Mouse (Mus musculus): Measurements from ENCODE around the gene Sf1.

The Sf1 gene

DNA sequence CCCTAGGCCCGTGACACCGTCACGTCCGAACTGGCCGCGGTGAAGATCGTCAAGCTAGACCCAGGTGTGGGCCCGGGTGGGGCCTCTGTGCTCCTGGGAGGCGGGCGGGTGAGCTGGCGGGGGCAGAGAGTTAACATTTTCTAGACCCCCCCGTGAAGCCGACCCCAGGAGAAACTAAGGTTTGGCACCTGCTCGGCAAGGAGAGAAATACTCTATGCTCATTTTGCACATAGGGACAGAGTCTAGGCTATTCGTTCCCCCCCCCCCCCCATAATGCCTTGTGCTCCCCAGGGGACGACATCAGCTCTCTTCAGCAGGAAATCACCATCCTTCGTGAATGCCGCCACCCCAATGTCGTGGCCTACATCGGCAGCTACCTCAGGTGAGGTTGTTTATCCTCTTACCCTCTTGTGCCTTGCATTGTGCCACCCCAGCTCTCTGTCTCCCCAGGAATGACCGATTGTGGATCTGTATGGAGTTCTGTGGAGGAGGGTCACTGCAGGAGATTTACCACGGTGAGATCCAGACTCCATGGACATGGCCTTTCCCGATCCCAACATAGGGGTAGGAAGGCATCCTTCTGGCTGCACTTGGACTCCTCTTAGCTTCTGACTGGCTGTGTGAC lies 21.9 kb upstream of the Sf1 start:
- no peak for DNase-seq (ENCODE audit: low spot score in 2 of 2)

GRCm38 (mm10) chr19:6342276-6342933 lies 21.1 kb upstream of the Sf1 start:
- DNase-seq (ENCODE audit: low spot score in 2 of 2), result no peak

DNA sequence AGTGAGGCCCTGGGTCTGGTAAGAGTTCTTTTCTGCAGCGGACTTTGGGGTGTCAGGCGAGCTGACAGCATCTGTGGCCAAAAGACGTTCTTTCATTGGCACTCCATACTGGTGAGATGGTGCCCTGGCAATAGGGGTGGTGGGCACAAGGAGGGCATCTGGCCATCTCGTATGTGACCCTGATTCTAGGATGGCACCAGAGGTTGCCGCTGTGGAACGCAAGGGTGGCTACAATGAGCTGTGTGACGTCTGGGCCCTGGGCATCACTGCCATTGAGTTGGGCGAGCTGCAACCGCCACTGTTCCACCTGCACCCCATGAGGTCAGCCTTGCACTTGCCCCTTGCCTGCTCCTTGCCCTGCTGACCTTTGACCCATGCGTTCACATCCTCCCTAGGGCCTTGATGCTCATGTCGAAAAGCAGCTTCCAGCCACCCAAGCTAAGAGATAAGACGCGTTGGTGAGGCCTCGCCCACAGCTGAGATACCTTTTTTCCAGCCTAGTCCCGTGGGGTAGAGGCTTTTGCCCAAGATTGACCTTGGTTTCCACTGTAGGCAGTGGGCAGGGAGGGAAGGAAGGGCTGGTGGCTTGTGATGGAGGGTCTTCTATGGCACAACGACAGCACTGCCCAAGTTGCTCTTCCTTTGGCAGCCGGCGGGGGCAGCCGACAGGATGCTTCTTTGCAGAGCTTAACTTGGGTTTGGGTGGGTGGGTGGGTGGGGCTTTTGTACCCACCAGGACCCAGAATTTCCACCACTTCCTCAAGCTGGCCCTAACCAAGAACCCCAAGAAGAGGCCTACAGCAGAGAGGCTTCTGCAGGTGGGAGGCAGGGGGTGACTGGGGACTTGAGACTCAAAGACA lies 20.2 kb upstream of the Sf1 start:
- no peak for DNase-seq (ENCODE audit: low spot score in 2 of 2)

GRCm38 (mm10) chr19:6343996-6344395 lies 19.5 kb upstream of the Sf1 start:
- DNase-seq (ENCODE audit: low spot score in 2 of 2), result no peak

DNA sequence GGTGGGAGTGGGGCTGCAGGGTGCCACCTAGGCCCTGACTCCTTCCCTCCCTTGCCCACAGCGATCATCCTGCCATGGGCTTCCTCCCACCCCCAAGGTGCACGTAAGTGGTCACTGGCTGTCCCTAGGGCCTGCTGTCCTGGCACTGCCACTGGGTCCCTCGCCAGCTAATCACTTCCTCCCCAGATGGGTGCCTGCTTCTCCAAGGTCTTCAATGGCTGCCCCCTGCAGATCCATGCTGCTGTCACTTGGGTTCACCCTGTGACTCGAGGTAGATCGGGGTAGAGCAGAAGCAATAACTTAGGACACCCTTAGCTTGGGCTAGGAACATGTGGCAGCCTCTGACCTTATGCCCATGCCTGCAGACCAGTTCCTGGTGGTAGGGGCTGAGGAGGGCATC lies 17.5 kb upstream of the Sf1 start:
- no peak for DNase-seq (ENCODE audit: low spot score in 2 of 2)

DNA sequence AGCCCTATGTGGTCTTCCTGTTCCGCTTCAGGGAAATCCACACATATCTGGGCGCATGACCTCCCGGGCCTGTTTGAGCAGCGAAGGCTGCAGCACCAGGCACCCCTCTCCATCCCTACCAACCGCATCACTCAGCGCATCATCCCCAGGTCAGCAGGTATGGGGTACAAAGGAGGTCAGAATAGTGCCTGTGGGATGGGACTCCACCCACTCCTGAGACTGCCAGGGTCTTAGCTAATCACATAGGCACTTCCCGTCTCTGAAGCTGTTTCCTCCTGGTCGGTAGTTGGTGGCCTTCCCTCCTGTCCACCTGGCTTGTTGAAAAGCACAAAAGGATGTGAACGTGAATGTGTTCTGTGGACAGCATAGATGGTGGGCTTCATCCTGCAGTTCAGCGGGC lies 16.8 kb upstream of the Sf1 start:
- DNase-seq (ENCODE audit: low spot score in 2 of 2), result no peak

DNA sequence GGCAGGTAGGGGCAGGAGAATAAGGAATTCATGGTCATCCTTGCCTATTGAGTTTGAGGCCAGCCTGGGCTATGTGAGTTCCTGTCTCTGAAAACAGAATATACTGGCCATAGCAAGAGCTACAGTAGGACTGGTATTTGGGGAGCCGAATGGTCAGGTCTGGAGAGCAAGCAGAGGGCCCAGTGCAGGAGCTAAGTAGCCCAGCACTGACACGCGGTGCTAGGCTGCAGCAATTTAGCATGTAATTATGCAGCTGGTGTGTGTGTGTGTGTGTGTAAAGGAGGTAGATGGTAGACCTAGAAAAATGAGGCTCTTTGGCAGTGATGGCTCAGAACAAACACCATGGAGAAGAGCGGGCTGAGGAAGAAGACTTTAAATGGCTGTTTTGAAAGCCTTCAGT lies 15.9 kb upstream of the Sf1 start:
- no peak for DNase-seq (ENCODE audit: low spot score in 2 of 2)

- DNase-seq (ENCODE audit: low spot score in 2 of 2), result no peak
Observed at GRCm38 (mm10) chr19:6348717-6349116, 14.8 kb upstream of the Sf1 start.

DNA sequence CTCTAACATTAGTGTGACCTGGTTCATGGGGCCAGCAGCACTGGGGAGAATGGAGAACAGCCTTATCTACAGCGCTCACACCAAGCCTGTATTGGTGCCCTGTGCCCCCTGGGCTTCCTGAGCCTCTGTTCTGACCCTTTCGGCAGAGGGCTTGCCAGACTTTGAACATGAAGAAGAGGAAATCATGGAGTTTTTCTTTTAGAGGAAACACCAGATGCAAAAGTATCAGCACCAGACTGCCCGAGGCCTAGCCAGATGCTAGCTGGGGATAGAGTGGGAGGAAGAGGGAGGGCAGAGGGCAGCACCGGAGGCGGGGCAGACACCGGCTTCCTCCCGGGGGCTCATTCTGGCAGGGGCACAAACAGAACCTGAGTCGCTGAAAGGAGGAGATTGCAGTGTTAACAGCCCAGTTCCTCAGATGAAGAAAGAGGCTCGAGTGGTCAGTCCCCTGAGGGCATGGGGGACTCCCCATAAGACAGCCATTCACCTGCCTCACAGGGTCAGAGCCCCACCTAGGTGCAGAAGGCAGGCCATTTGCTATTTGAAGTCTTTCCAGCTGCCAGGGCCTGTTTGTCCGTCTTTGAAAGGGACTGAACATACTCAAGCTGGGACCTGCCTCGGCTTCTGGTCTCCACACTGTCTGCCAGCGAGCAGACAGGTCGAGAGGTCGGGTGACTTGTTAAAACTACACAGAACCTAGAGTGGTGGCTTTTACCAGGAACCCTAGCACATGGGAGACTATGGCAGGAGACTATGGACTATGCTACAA lies 14.1 kb upstream of the Sf1 start:
- DNase-seq (ENCODE audit: low spot score in 2 of 2), result peak; percentile 52 to 63

GRCm38 (mm10) chr19:6351431-6352106 lies 11.9 kb upstream of the Sf1 start:
- DNase-seq (ENCODE audit: low spot score in 2 of 2), result no peak

DNA sequence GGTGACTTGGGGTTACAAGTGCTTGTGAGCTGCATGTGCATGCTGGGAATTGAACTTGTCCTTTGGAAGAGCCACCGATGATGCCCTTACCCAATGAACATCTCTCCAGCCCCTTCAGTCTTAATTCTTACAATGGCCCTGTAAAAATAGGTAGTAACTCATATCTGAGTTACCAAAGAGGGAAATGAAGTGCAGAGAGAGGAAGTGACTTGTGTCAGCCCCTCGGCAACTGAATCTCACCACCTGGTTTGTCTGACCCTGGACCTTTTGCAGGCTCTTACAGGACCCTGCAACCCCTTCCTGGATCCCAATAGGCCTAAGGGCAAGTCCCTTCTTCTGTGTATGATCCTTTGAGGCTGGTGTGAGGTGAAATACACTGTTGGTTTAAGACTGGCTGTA lies 11.4 kb upstream of the Sf1 start:
- DNase-seq (ENCODE audit: low spot score in 2 of 2), result no peak

DNA sequence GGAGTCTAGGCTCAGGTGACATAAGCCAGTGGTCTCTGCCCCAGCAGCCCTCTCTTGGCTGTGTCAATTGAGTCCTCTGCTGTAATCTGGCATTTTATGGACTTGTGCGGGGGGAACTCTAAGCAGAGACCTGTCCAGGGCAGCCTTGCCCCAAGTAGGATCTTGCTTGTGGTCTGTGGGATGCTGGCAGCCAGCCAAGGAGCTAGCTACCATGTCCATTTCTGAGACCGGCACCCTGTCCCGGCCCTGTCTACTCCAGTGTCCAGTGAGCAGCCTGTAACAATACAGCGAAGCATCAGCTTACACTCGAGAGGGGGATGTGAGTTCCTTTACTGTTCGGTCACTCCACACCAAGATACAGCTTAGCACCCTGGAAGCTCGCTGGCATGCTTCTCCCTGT lies 9.5 kb upstream of the Sf1 start:
- DNase-seq (ENCODE audit: low spot score in 2 of 2), result no peak

DNA sequence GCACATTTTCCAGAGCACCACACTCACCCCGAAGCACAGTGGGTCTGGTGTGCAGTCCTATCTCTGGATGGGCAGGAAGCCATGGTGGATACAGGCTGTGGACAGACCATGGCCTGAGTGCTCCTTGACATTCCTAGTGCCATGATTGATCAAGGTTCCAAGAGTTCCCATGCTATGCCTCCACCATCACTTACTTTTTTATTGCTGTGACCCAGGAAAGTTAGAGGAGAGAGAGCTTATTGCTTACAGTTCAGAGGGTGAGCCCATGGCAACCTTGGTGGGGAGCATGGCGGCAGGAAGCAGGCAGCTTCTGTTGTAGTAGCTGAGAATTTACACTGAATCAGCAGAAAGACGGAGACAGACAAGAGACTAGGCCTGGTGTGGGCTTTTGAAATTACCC lies 2.2 kb upstream of the Sf1 start:
- no peak for DNase-seq (ENCODE audit: low spot score in 2 of 2)

- no peak for DNase-seq (ENCODE audit: low spot score in 2 of 2)
Observed at GRCm38 (mm10) chr19:6363091-6363410, 439 bp upstream of the Sf1 start.

DNA sequence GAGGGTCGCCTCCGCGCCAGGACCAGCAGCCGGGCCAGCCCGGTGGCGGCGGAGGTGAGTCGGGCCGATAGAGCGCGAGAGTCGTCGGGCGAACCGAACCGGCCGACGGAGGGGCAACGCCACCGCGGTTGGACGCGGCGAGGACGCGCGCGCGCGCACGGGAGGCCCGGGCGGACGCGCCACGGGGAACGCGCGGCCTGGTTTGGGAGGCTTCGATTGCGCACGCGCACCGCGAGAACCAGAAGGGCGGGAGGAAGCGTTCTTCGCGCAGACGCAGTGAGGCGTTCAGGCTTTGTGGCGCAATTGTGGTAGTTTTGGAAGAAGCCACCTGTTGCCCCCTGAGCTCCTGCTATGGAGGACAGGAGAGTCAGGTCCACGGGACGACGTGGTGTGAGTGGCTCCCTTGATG lies 831 bp downstream of the Sf1 start:
- peak; percentile 86 to 90 for DNase-seq (ENCODE audit: low spot score in 2 of 2)

GRCm38 (mm10) chr19:6364842-6365241 lies 1.4 kb downstream of the Sf1 start:
- DNase-seq (ENCODE audit: low spot score in 2 of 2), result no peak

- no peak for DNase-seq (ENCODE audit: low spot score in 2 of 2)
Observed at GRCm38 (mm10) chr19:6370175-6370574, 6.7 kb downstream of the Sf1 start.

DNA sequence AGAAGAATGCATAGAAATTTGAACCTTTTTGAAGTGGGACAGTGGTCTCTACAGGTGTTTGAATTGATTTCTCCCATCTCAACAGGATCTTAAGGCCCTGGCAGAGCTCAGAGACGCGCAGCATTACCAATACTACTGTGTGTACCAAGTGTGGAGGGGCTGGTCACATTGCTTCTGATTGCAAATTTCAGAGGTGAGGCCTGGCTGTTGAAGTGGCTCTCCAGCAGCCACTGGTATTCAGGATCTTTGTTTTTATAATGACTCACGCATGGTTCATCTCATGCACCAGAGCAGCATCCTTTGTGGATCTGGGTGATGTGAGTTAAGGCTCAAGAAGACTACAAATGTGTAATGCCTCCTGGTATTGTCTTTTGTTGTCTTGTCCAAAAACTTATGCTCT lies 8.9 kb downstream of the Sf1 start:
- no peak for DNase-seq (ENCODE audit: low spot score in 2 of 2)

GRCm38 (mm10) chr19:6373539-6374400 lies 10.3 kb downstream of the Sf1 start:
- peak; percentile 47 to 79 for DNase-seq (ENCODE audit: low spot score in 2 of 2)

GRCm38 (mm10) chr19:6374571-6374970 lies 11.1 kb downstream of the Sf1 start:
- no peak for DNase-seq (ENCODE audit: low spot score in 2 of 2)
